Mouse (Mus musculus) liver, postnatal 0 days (tissue): ENCODE data around the gene Lonp1.

Experiments
- CTCF ChIP-seq: sonication (generic); IDR thresholded peaks from 2 replicates; pipeline ENCODE4 v1.5.1; 2016; ENCODE audit warnings: antibody characterized with exemption, low read depth
- EP300 ChIP-seq: IDR thresholded peaks from 2 replicates; pipeline ENCODE4 v1.6.1; 2016; ENCODE audit warnings: antibody characterized with exemption, low read depth, mild to moderate bottlenecking

DNA sequence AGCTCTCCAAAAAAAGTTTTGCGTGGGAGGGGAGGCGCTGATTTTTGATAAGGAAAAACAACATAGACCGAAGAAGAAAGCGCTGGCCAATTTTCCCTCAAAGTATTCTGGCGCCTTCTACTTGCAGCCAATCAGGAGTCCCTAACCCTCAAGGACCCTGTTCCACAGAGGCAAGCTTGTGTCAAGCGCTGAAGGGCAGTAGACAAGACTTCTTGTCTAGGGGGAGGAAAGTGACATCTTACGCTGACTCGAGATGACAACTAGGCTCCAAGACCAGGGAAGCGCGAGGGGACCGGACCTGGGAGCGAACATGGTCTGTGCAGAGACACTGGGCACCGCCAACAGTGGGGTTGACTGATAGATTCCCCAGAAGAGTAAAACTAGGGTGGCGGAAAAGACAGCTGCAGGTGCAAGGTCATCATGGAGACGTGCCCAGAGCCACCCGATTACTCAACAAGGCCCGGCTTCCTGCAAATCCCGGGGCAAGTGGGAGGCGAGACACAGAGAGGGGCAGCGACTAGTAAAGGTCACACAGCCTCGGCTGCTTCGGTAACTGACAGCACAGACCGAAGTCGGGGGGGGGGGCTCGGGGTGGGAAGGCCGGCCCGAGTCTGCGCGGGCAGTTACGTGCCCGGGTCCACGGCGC lies 43.0 kb downstream of the Lonp1 start:
- no peak for TF ChIP-seq CTCF
- TF ChIP-seq EP300, result no peak
